Mouse (Mus musculus) stomach, embryonic 14.5 days (tissue): ENCODE measurements around the gene Gm45261. TPM values are rescaled to one million over a fixed set of nuclear protein-coding genes. Genes with fewer than 3 reads are reported as not detected.

ENCODE experiments used
- ATAC-seq: fragments of 200-750 bp; cut with Nextera tagmentation; 2 replicates; pipeline ENCODE4 v1.8.0; 2017; ENCODE audit warnings: low read depth, moderate TSS enrichment; ENCODE audit not compliant: insufficient number of reproducible peaks, insufficient read depth, low FRiP score
- H3K27ac ChIP-seq: fragments of 300-500 bp; sonication (generic); 2 replicates; pipeline ENCODE4 v1.5.1; 2014; ENCODE audit warnings: mild to moderate bottlenecking, low read length, moderate library complexity, mixed read lengths
- H3K27me3 ChIP-seq: fragments of 300-500 bp; sonication (generic); 2 replicates; pipeline ENCODE4 v1.6.1; 2014; ENCODE audit warnings: low read length, control low read depth, mixed read lengths; ENCODE audit not compliant: control insufficient read depth, insufficient read depth
- H3K36me3 ChIP-seq: fragments of 300-500 bp; sonication (generic); 2 replicates; pipeline ENCODE4 v1.6.1; 2014; ENCODE audit warnings: mild to moderate bottlenecking, control low read depth, low read length, moderate library complexity, mixed read lengths; ENCODE audit not compliant: control insufficient read depth, insufficient read depth
- H3K4me1 ChIP-seq: fragments of 300-500 bp; sonication (generic); 2 replicates; pipeline ENCODE4 v1.6.1; 2014; ENCODE audit warnings: low read length, control low read depth, mixed read lengths; ENCODE audit not compliant: control insufficient read depth, insufficient read depth
- H3K4me2 ChIP-seq: fragments of 300-500 bp; sonication (generic); replicated peaks from 2 replicates; pipeline ENCODE4 v1.6.1; 2014; ENCODE audit warnings: low read depth, low read length, control low read depth
- H3K4me3 ChIP-seq: fragments of 300-500 bp; sonication (generic); 2 replicates; pipeline ENCODE4 v1.5.1; 2014; ENCODE audit warnings: low read depth, low read length, control low read depth
- H3K9ac ChIP-seq: fragments of 300-500 bp; sonication (generic); replicated peaks from 2 replicates; pipeline ENCODE4 v1.6.1; 2014; ENCODE audit warnings: low read depth, mild to moderate bottlenecking, control low read depth, low read length, moderate library complexity, mixed read lengths
- H3K9me3 ChIP-seq: fragments of 300-500 bp; sonication (generic); 2 replicates; pipeline ENCODE4 v1.6.1; 2016; ENCODE audit warnings: low read depth, low read length, control low read depth; ENCODE audit not compliant: control insufficient read depth
- WGBS: fragments of 180-500 bp; shearing (Covaris S2); extraction: QIAGEN DNeasy Blood & Tissue Kit; methylation state at CpG from one replicate; pipeline ENCODE4 v1.1.7; 2014; 5-methylcytosine and 5-hydroxymethylcytosine counted together
- polyA plus RNA-seq: library from polyadenylated mRNA; unstranded; fragments of >200 nt; fragmentation: Nextera tagmentation; extraction: Ambion mirVana; gene quantifications from 2 replicates; pipeline ENCODE4 v1.2.1, GENCODE M21; 2014

Gene Gm45261
- not detected in 2 replicates for polyA plus RNA-seq

DNA sequence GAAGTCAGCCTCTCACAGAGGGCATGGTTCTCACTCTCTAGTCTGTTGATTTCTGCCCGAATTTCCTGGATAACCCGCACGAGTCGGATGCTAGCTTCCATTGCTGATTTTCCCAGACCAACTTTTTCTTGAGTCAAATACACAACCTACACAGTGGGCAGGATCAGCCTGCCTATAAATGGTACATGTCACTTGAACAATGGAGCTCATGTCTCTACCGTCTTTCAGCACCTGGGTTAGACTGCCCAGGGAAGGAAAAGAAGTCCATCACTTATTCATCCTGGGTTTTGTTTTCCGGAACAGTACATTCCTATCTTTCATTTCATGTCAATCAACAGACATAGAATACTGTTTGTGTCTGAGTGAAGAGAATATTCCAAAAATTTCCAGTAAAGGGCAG, at the start of gene Gm45261:
Gm45261 (minus strand) TSS at position 101 of the 400 bp plus-strand sequence.
- Histone ChIP-seq H3K4me2 (no peak within 1 kb of the TSS), H3K4me3 (no peak within 1 kb of the TSS), H3K9me3 (no peaks in the 10 kb centered on the region), H3K9ac (no peak within 1 kb of the TSS), H3K36me3 (no peaks in the 10 kb centered on the region), H3K4me1 (no peaks in the 10 kb centered on the region), H3K27me3 (no peaks in the 10 kb centered on the region), H3K27ac (no peak within 1 kb of the TSS)
- no peak for ATAC-seq
- 90% methylated on average over 6 of the region's 6 CpGs for WGBS

DNA sequence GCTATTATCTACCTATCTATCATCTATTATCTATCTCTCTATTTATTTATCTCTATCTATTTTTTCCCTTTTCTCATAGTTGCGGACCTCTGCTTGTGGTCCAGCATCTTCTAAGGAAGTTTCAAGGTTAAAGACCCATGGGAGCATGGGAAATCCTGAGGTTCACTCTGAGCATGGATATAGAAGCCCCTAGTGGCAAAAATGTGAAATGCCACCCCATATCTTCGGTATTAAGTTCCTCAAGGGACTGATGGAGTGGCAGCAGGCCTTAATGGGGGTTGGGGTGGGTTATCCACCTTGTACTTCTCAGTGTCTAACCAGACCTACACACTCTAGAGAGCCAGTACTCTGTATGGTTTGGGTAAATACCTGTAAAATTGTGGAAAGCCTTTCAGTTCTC, 43.5 kb upstream of the Gm45261 start:
- no peak overlapping the region for H3K27ac ChIP-seq
- 85% methylated on average over 2 of the region's 2 CpGs for WGBS
- no peak overlapping the region for H3K4me3 ChIP-seq
- H3K4me2 ChIP-seq = no peak overlapping the region
- H3K4me1 ChIP-seq = no peaks in the 10 kb centered on the region
- ATAC-seq = no peak
- no peaks in the 10 kb centered on the region for H3K27me3 ChIP-seq
- H3K9ac ChIP-seq = no peak overlapping the region
- no peaks in the 10 kb centered on the region for H3K9me3 ChIP-seq
- no peaks in the 10 kb centered on the region; the same call in 1 of the 2 replicates for H3K36me3 ChIP-seq

DNA sequence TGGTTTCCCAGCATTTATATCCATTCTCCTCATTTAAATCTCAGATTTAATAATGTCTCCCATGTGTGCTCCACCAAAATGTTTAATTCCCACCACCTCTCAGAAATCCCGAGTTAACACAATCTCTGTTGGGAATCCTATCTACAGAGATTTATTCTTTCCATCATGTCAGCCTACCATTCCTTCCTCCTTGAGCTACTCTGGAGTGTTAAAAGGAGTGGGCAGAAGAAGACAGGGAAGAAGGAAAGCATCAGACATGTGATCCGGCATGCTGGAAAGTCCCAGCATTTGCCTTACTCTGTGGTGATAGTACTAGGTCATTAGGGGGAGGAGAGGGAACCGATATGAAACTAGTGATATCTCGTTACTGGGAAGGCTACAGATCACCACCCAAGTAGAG, 42.8 kb upstream of the Gm45261 start:
- ATAC-seq = no peak
- Histone ChIP-seq H3K4me2 (no peak overlapping the region), H3K9ac (no peak overlapping the region), H3K27ac (no peak overlapping the region), H3K4me3 (no peak overlapping the region), H3K4me1 (no peaks in the 10 kb centered on the region), H3K36me3 (no peaks in the 10 kb centered on the region; the same call in 1 of the 2 replicates), H3K9me3 (no peaks in the 10 kb centered on the region), H3K27me3 (no peaks in the 10 kb centered on the region)
- 86% methylated on average over 4 of the region's 4 CpGs for WGBS

DNA sequence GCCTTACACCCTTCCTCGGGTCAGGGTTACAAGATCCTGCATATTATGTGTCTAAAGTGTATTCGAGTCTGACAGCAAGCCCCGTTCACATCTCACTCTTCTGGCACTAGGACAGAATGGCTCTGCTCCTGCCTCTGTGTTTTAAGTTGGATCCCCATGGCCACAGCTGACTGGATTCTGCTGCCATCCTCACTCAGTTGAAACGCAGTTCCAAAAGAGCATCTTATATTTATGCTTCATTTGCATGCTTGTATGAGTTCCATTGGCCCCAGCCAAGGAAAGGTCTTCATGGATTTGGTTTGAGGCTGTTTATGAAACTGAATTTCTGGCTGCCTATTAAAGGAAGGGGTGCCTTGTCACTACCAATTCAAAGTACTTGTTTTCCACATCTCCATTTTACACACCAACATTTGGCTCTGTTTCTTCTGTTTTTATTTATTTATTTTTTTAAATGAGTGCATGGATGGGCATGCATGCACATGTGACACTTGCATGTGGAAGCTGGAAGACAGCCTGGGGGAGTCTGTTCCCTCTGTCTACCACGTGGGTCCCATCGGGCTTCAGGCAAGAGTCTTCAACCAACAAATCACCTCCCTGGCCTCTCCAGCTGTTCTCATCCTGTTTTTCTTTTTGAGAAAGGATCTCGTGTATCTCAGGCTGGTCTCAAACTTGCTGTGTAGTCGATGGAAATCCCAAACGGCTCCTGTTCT, 41.4 kb upstream of the Gm45261 start:
- H3K4me1 ChIP-seq = no peaks in the 10 kb centered on the region
- no peak overlapping the region for H3K4me2 ChIP-seq
- H3K27me3 ChIP-seq = no peaks in the 10 kb centered on the region
- no peaks in the 10 kb centered on the region; the same call in 1 of the 2 replicates for H3K36me3 ChIP-seq
- no peak for ATAC-seq
- H3K9me3 ChIP-seq = no peaks in the 10 kb centered on the region
- 78% methylated on average over 9 of the region's 9 CpGs for WGBS
- H3K27ac ChIP-seq = no peak overlapping the region
- no peak overlapping the region for H3K9ac ChIP-seq
- H3K4me3 ChIP-seq = no peak overlapping the region

DNA sequence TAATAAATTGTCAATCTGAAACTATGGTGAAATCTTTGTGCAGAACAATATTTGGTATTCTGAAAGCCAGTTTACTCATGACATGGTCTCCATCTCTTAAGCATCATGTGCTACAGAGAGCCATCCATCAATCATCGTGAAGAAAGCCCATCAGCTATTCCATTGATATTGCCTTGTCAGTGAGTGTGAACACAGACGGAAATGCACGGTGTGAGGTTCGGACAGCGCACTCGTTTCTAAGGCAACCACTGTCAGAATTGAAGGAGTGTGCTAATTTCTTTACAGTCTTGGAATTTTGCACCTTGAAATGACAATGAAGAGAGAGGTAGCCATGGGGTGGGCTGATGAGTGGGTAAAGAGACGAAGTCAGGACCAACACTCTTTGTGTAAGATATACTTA, 38.0 kb upstream of the Gm45261 start:
- 82% methylated on average over 7 of the region's 7 CpGs for WGBS
- no peak for ATAC-seq
- H3K27ac ChIP-seq = no peak overlapping the region

DNA sequence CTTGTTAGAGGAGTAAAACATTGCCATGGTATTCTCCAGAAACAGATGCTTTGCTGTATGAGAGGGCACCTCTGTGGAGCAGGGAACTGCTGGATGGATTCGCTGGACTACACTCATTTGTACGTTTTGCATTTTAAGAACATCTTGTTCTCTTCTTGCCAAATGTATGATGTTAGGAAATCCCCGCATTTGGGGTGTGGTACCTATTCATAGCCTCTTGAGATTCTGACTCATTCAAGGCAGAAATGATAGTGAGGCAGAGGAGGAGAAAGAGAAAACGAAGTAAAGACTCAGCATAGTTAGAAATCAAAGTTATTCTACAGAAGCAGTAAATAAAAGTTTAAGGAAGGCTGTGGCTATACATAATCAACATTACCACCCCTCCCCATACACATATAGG, 35.1 kb upstream of the Gm45261 start:
- H3K9ac ChIP-seq = no peak overlapping the region
- no peak overlapping the region for H3K4me3 ChIP-seq
- H3K36me3 ChIP-seq = no peaks in the 10 kb centered on the region
- no peak overlapping the region for H3K27ac ChIP-seq
- no peaks in the 10 kb centered on the region for H3K9me3 ChIP-seq
- WGBS = 82% methylated on average over 4 of the region's 4 CpGs
- no peaks in the 10 kb centered on the region for H3K27me3 ChIP-seq
- H3K4me1 ChIP-seq = no peaks in the 10 kb centered on the region
- ATAC-seq = no peak
- H3K4me2 ChIP-seq = no peak overlapping the region

More for the DNA sequence above, 38.0 kb upstream of the Gm45261 start:
- no peaks in the 10 kb centered on the region; the same call in 1 of the 2 replicates for H3K36me3 ChIP-seq
- no peak overlapping the region for H3K9ac ChIP-seq
- no peaks in the 10 kb centered on the region for H3K9me3 ChIP-seq
- no peak overlapping the region for H3K4me2 ChIP-seq
- H3K4me1 ChIP-seq = no peaks in the 10 kb centered on the region
- no peak overlapping the region for H3K4me3 ChIP-seq
- H3K27me3 ChIP-seq = no peaks in the 10 kb centered on the region

DNA sequence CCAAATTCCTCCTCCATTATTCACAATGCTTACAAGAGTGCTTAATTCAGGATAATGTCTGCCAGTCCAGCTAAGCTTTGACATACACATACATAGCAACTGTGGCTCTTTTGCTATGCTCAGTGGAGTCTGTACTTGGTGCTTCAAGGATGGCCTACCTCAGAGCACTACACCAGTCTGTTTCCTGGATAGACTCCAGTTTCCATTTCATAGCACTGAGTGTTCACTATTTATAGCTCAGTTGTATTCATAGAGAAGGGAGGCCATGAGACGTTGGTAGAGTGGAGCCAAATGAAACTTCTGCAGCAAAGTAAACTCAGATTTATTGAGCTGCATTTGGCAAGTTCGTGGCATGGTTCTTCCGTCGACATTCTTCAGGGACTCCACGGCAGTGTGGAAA, 22.2 kb upstream of the Gm45261 start:
- WGBS = 68% methylated on average over 5 of the region's 5 CpGs
- no peaks in the 10 kb centered on the region for H3K9me3 ChIP-seq
- no peak overlapping the region for H3K9ac ChIP-seq
- H3K4me2 ChIP-seq = no peak overlapping the region
- H3K36me3 ChIP-seq = no peaks in the 10 kb centered on the region
- no peaks in the 10 kb centered on the region for H3K4me1 ChIP-seq
- no peak overlapping the region for H3K27ac ChIP-seq
- no peaks in the 10 kb centered on the region for H3K27me3 ChIP-seq
- ATAC-seq = no peak
- H3K4me3 ChIP-seq = no peak overlapping the region

DNA sequence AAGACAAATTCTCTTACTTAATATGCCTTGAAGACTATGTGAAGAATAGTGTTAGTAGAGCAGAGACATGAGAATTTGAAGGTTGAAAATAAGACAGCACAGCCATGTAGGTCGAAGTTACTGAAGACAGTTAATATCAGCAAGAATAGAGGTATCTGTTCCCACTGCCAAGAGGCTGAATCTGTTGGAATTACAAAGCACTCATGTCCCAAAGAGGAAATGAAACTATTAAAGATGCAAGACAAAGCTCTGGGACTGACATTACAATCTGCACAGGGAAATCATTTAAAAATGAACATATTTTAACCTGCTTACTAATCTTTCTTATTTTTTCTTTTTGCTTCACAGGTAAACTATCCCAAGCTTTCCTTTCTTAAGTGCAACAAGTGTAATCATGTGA, 13.7 kb upstream of the Gm45261 start:
- Histone ChIP-seq H3K27ac (no peak overlapping the region), H3K9me3 (no peaks in the 10 kb centered on the region), H3K4me2 (no peak overlapping the region), H3K27me3 (no peaks in the 10 kb centered on the region), H3K4me1 (no peaks in the 10 kb centered on the region), H3K9ac (no peak overlapping the region), H3K36me3 (no peaks in the 10 kb centered on the region), H3K4me3 (no peak overlapping the region)
- no peak for ATAC-seq
- 79% methylated on average over 1 of the region's 1 CpGs for WGBS

DNA sequence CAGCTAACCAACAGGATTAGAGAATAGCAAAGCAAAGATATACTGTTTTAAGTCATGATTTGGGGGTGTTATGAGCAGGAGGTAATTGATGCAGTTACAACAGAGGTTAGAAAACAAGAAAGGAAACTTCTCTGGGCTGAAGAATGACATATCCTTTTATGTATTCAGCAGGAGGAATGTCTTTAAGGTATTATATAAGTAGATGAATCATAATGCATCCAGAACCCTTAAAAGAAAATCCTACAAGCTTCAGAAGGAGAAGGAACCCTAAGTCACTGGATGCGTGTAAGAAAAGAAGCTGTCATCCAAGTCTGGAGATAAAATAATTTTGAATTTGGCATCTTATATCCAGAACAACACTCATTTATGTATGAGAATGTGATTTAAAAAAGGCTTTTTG, 11.1 kb upstream of the Gm45261 start:
- Histone ChIP-seq H3K4me1 (no peaks in the 10 kb centered on the region), H3K4me2 (no peak overlapping the region), H3K9me3 (no peaks in the 10 kb centered on the region), H3K9ac (no peak overlapping the region), H3K36me3 (no peaks in the 10 kb centered on the region), H3K27me3 (no peaks in the 10 kb centered on the region), H3K27ac (no peak overlapping the region), H3K4me3 (no peak overlapping the region)
- WGBS = 93% methylated on average over 1 of the region's 1 CpGs
- no peak for ATAC-seq
